Mouse (Mus musculus): ENCODE measurements around the gene Ints5.
A peak's percentile ranks its signal among the peaks of the same experiment; 100 is the strongest.
"Not testable (repeated sequence)": the region's sequence is repeated elsewhere in the genome, so short reads cannot be mapped to it uniquely, and the experiment has no call there.

The Ints5 gene

GRCm38 (mm10) chr19:8887585-8888463, 5.0 kb upstream of the Ints5 start:
- DNase-seq: no peak

- peak; percentile 100 for DNase-seq
Measured at GRCm38 (mm10) chr19:8888511-8889385, 4.1 kb upstream of the Ints5 start, which contains the start of the genes 1810009A15Rik and Gm49416. Gene 1810009A15Rik (plus strand): TSS chr19:8888853. Gene Gm49416 (plus strand): TSS chr19:8888926.

- DNase-seq: peak; percentile 88
Measured at GRCm38 (mm10) chr19:8895397-8895960, 2.7 kb downstream of the Ints5 start.

- peak; percentile 89 for DNase-seq
Measured at GRCm38 (mm10) chr19:8896231-8896630, 3.4 kb downstream of the Ints5 start.

- DNase-seq: not testable (repeated sequence)
Measured at GRCm38 (mm10) chr19:8897211-8897864, 4.5 kb downstream of the Ints5 start.

- peak; percentile 100 for DNase-seq
Measured at GRCm38 (mm10) chr19:8897865-8898495, 5.2 kb downstream of the Ints5 start, which contains the start of gene Ganab. Gene Ganab (plus strand): TSS chr19:8898071.

GRCm38 (mm10) chr19:8898576-8898975, 5.8 kb downstream of the Ints5 start:
- DNase-seq: no peak

- DNase-seq: no peak
Measured at GRCm38 (mm10) chr19:8899079-8899478, 6.3 kb downstream of the Ints5 start.

- DNase-seq: no peak
Measured at GRCm38 (mm10) chr19:8903412-8903811, 10.6 kb downstream of the Ints5 start.

- peak; percentile 86 for DNase-seq
Measured at GRCm38 (mm10) chr19:8908531-8908930, 15.7 kb downstream of the Ints5 start.

- no peak for DNase-seq
Measured at GRCm38 (mm10) chr19:8911810-8912209, 19.0 kb downstream of the Ints5 start.

- peak; percentile 77 for DNase-seq
Measured at GRCm38 (mm10) chr19:8914212-8914611, 21.4 kb downstream of the Ints5 start.

- no peak for DNase-seq
Measured at GRCm38 (mm10) chr19:8919000-8919399, 26.2 kb downstream of the Ints5 start.

GRCm38 (mm10) chr19:8919684-8920072, 26.9 kb downstream of the Ints5 start:
- peak; percentile 88 for DNase-seq

GRCm38 (mm10) chr19:8920073-8920736, 27.4 kb downstream of the Ints5 start, which contains the start of gene B3gat3:
Gene B3gat3 (plus strand): TSS chr19:8920374.
- DNase-seq: peak; percentile 100

GRCm38 (mm10) chr19:8920836-8921291, 28.1 kb downstream of the Ints5 start:
- no peak for DNase-seq

- DNase-seq: peak; percentile 92
Measured at GRCm38 (mm10) chr19:8921741-8922140, 28.9 kb downstream of the Ints5 start.

- peak; percentile 90 for DNase-seq
Measured at GRCm38 (mm10) chr19:8926766-8927165, 34.0 kb downstream of the Ints5 start.

GRCm38 (mm10) chr19:8927891-8928525, 35.2 kb downstream of the Ints5 start:
- DNase-seq: peak; percentile 91

GRCm38 (mm10) chr19:8928689-8929223, 36.0 kb downstream of the Ints5 start:
- no peak for DNase-seq

All from heart, adult 11 months (tissue).